Mouse (Mus musculus) inflammation-experienced regulatory T-cells (primary cell): ENCODE measurements around the gene Slc16a11. TPM values are rescaled to one million over a fixed set of nuclear protein-coding genes. Genes with fewer than 3 reads are reported as not detected.

ENCODE experiments used
- polyA plus RNA-seq, 2 experiments: library from polyadenylated mRNA; unstranded; fragments of 100-300 nt; shearing (Covaris generic); gene quantifications; one replicate each; pipeline ENCODE4 v1.2.1; 2017

The Slc16a11 gene
- 1 to 10 TPM in 1 of 2 experiments, under 1 TPM in 1; 0.88 to 1.1 TPM for polyA plus RNA-seq

DNA sequence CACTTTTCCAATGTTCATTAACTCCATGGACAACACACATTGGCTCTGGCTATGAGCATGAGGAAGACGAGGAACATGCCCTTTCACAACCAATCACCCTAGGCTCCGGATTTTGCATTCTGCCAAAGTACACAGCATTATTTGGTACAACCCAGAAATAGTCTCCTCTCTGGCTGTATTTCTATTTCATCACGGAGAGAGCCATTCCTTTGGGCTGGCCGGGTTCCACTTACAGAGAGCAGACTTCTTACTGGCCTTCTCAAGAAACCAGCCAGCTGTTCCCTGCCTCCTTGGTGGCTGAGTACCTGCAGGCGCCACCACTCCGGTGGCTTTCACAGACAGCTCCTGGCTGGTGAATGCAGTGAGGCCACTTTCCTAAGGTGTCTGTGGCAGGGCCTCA lies at the start of gene Slc16a11:
Gene Slc16a11 (plus strand): TSS at position 330 of the 400 bp plus-strand sequence.

GRCm38 (mm10) chr11:70220731-70221602 lies 8.4 kb downstream of the Slc16a11 start, which contains the start of gene Slc16a13:
TSS of gene Slc16a13 (minus strand) at chr11:70221064.

GRCm38 (mm10) chr11:70229260-70230010 lies 16.9 kb downstream of the Slc16a11 start, which contains the start of gene Bcl6b:
TSS of gene Bcl6b (minus strand) at chr11:70229798.

GRCm38 (mm10) chr11:70237457-70238167 lies 25.1 kb downstream of the Slc16a11 start, which contains the start of gene 0610010K14Rik:
TSS of gene 0610010K14Rik (minus strand) at chr11:70237914.

DNA sequence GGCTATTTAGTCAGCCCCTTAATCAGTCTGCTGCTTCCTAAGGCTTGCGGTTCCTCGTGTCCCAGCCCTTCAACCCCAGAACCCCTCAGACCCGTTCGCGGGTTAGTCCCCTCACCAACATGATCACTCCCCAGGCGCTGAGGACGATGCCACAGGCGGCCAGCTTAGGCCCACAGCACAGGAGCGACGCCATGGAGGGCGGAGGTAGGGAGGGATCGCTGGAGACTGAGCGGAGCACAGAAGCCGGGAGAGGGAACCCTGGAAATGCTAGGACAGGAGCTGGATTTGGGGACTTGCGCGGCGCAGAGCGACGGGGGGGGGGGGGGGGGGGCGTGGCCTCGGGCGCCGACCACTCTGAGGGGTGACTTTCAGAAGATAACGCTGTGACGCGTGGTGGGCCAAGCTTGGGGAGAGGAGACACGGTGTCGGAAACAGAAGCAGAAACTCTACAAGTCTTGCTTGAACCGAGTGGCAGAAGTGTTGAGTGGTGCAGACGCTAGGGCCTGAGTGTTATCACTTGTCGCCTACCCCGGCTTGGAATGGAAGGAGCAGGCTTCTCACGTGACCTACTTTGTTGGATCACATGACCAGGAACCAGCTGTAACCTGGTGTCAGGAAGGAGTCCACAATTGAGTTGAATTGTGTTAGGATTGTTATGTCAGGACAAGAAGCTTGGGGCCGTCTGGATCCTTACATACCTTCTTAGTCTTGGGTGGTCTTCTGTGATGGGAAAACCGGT lies 27.2 kb downstream of the Slc16a11 start, which contains the start of the genes Gm21988 and Rnasek:
Gene Gm21988 (minus strand): TSS at position 290 of the 739 bp plus-strand sequence.
Gene Rnasek (minus strand): TSS at position 302 of the 739 bp plus-strand sequence.

GRCm38 (mm10) chr11:70254931-70255531 lies 42.5 kb downstream of the Slc16a11 start, which contains the start of gene Alox12:
TSS of gene Alox12 (minus strand) at chr11:70255353.

Other genes starting within 250 kb of the Slc16a11 start
- gene Cldn7, start 248.0 kb upstream of the Slc16a11 start, polyA plus RNA-seq = 1 to 10 TPM in 1 of 2 experiments, under 1 TPM in 1; 0.81 to 1.2 TPM
- 10 to 100 TPM; 39.1 to 74.9 TPM for gene Ctdnep1, start 231.6 kb upstream of the Slc16a11 start, polyA plus RNA-seq
- 10 to 100 TPM; 63.7 to 67.7 TPM for gene Elp5, start 230.2 kb upstream of the Slc16a11 start, polyA plus RNA-seq
- 100 to 1,000 TPM; 391 to 427 TPM for gene Gabarap, start 221.6 kb upstream of the Slc16a11 start, polyA plus RNA-seq
- gene Phf23, start 217.0 kb upstream of the Slc16a11 start, polyA plus RNA-seq = 10 to 100 TPM; 85.5 to 94.7 TPM
- 10 to 100 TPM; 26.6 to 46.3 TPM for gene Dvl2, start 212.2 kb upstream of the Slc16a11 start, polyA plus RNA-seq
- 100 to 1,000 TPM in 1 of 2 experiments, 10 to 100 TPM in 1; 97.3 to 113 TPM for gene Acadvl, start 197.3 kb upstream of the Slc16a11 start, polyA plus RNA-seq
- 10 to 100 TPM in 1 of 2 experiments, 1 to 10 TPM in 1; 9.1 to 10.5 TPM for gene Dlg4, start 195.8 kb upstream of the Slc16a11 start, polyA plus RNA-seq
- gene Asgr1, start 158.7 kb upstream of the Slc16a11 start, polyA plus RNA-seq = not detected
- gene Asgr2, start 120.1 kb upstream of the Slc16a11 start, polyA plus RNA-seq = not detected
- gene Mgl2, start 82.4 kb upstream of the Slc16a11 start, polyA plus RNA-seq = under 1 TPM in 1 of 2 experiments, not detected in 1; 0.23 TPM
- gene Clec10a, start 56.6 kb upstream of the Slc16a11 start, polyA plus RNA-seq = 1 to 10 TPM in 1 of 2 experiments, not detected in 1; 1.6 TPM
- gene Slc16a13, start 8.3 kb downstream of the Slc16a11 start, polyA plus RNA-seq = 1 to 10 TPM; 3.3 to 4.7 TPM
- gene Bcl6b, start 17.0 kb downstream of the Slc16a11 start, polyA plus RNA-seq = not detected
- gene 0610010K14Rik, start 25.2 kb downstream of the Slc16a11 start, polyA plus RNA-seq = 100 to 1,000 TPM; 154 to 165 TPM
- gene Gm21988, start 27.1 kb downstream of the Slc16a11 start, polyA plus RNA-seq = 10 to 100 TPM in 1 of 2 experiments, 1 to 10 TPM in 1; 5.8 to 10.3 TPM
- gene Rnasek, start 27.1 kb downstream of the Slc16a11 start, polyA plus RNA-seq = 100 to 1,000 TPM; 257 to 279 TPM
- under 1 TPM; 0.10 to 0.33 TPM for gene Alox12, start 42.6 kb downstream of the Slc16a11 start, polyA plus RNA-seq
- 1 to 10 TPM in 1 of 2 experiments, under 1 TPM in 1; 0.22 to 1.6 TPM for gene Alox12e, start 109.9 kb downstream of the Slc16a11 start, polyA plus RNA-seq
- under 1 TPM; 0.24 to 0.53 TPM for gene Alox15, start 139.3 kb downstream of the Slc16a11 start, polyA plus RNA-seq
- gene Pelp1, start 197.3 kb downstream of the Slc16a11 start, polyA plus RNA-seq = 10 to 100 TPM; 11.5 to 13.4 TPM
- 100 to 1,000 TPM; 249 to 281 TPM for gene Arrb2, start 219.9 kb downstream of the Slc16a11 start, polyA plus RNA-seq
- 10 to 100 TPM; 72.7 to 76.5 TPM for gene Med11, start 239.2 kb downstream of the Slc16a11 start, polyA plus RNA-seq
- not detected for gene Zmynd15, start 246.7 kb downstream of the Slc16a11 start, polyA plus RNA-seq
- gene Cxcl16, start 247.2 kb downstream of the Slc16a11 start, polyA plus RNA-seq = 1 to 10 TPM in 1 of 2 experiments, under 1 TPM in 1; 0.19 to 1.3 TPM